Mouse (Mus musculus) retina, embryonic 14.5 days (tissue): Measurements from ENCODE around the gene Sptbn4.

Source experiments
- DNase-seq: peaks from one replicate; pipeline ENCODE4 v3.0.0-alpha.2; 2015; ENCODE audit warnings: low spot score

Gene Sptbn4

DNA sequence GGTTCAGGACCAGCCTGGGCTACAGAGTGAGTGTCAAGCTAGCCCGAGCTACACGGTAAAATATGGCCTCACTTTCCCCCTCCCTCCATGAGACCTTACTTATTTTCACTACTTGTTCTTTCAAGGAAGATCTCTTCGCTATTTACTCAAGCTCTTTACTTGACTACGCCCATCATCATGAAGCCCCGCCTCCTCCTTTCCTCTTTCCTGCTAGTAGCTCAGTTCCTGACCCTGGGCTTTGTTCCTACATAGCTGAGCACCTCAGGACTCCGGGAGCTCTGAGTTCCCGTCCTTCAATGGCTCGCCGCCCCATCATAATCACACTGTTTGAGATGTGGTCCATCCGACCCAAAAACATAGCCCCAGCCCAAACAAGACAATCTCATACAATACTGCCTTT, 14.1 kb downstream of the Sptbn4 start:
- DNase-seq: no peak

DNA sequence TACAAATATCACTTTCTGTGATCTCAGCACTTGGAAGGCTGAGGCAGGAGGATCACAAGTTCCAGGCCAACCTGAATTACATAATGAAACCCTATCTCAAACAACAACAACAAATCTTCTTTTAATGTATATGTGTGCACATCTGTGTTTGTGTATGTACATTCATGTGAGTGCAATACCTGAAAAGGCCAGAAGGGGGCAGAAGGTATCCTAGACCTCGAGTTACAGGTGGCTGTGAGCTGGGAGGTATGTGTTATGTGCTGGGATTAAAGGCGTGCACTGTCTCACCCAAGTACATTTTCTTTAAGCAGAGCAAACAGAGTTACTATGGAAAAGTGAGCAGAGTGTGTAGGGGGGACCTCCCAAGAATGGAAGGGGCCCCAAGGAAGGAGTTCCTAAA, 18.4 kb downstream of the Sptbn4 start:
- no peak for DNase-seq

DNA sequence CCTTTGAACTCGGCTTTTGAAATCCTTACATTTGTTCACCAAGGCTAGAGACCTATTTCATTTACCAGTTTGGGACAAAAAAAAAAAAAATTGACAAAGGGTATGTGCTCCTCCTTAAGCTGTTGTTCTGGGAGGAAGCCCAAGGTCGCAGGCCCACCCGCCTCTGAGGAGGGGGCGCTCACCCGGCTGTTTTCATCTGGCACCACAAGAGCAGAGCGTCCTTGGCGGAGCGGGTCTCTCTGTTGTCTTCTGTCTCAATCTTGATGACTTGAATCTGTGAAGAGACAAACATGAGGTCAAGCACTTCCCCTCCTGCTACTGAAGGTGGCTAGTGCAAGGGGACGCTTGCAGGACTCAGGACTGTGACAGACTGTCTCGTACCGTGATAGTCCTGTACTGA, 19.5 kb downstream of the Sptbn4 start:
- no peak for DNase-seq

DNA sequence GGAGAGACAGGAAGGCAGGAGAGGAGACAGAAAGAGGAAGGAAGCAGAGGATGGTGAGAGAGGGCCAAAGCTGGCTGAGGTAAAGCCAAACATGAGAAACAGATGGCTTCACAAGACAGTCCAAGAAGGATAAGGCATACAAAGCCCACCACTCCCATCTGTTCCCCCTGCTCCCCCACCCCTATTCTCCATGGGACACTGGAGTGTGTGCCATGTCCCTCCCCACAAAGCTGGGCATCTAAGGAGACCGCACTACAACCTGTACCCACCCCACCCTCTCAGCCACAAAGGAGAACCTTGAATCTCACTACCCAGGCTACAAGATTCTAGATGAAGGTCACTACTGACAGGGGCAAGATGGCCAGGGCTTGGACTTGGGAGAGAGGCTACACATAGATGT, 20.1 kb downstream of the Sptbn4 start:
- no peak for DNase-seq

DNA sequence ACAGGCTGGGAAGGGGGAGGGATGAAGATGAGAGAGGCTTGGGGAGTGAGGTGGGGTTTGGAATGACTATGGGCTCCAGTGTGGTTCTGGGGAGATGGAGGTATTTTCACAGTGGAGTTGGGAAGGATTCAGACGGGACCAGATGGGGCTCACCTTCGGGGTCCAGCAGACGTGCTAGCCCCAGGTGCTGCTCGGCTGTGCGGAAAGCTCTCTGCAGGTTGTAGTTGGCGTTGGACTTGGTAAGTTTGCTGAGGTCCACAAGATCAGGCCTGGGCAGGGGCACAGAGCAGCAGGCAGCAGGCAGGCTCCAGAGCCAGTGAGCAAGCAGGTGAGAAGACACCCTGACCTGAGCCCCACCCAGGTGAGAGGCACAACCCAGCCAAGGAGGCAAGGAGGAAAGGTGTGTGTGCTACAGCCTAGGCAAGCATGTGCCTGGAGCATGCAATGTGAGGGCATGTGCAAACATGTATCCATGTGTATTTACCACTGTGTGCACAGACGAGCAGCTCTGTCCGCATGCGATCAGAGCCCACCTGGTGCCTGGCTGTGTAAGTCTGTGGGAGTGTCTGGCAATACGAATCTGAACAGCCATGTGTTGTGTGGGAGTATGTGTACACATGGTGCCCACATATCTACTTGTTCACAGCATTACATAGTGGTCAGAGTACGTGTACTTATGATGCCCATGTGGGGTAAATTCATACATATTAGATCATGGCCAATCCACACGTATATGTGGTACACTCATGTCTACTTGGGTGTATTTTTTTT, 23.7 kb downstream of the Sptbn4 start:
- no peak for DNase-seq

DNA sequence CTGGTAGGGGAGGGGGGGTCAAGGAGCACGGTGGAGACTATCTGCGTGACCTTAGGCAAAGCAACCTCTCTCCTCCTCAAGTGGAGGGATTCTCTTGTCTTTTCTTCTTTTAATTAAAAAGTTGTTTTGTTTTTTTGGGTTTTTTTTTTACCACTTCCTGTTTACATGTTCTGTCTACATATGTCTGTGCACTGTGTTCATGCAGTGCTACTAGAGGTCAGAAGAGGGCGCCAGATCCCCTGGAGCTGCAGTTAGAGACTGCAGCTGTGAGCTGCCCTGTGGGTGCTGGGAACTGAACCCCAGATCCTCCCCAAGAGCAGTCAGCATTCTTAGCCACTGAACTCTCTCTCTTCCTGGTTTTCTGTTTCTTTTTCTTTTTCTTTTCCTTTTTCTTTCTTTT, 28.4 kb downstream of the Sptbn4 start:
- no peak for DNase-seq

DNA sequence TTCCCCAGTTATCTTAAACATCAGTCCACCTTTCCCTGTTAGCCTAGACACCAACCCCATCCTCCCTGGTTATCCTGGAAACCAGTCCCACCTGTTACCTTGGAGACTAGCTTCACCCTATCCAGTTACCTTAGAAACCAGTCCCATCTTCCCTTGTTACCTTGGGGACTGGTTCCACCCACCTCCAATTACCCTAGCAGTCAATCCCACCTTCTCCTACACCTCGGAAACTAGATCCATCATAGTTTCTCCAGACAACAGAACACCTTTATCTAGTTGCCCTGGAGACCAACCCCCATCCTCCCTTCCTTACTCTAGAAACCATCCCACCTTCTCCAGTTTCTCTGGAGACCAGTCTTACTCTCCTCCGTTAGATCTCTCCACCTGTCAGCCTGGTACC, 30.3 kb downstream of the Sptbn4 start:
- DNase-seq: no peak

DNA sequence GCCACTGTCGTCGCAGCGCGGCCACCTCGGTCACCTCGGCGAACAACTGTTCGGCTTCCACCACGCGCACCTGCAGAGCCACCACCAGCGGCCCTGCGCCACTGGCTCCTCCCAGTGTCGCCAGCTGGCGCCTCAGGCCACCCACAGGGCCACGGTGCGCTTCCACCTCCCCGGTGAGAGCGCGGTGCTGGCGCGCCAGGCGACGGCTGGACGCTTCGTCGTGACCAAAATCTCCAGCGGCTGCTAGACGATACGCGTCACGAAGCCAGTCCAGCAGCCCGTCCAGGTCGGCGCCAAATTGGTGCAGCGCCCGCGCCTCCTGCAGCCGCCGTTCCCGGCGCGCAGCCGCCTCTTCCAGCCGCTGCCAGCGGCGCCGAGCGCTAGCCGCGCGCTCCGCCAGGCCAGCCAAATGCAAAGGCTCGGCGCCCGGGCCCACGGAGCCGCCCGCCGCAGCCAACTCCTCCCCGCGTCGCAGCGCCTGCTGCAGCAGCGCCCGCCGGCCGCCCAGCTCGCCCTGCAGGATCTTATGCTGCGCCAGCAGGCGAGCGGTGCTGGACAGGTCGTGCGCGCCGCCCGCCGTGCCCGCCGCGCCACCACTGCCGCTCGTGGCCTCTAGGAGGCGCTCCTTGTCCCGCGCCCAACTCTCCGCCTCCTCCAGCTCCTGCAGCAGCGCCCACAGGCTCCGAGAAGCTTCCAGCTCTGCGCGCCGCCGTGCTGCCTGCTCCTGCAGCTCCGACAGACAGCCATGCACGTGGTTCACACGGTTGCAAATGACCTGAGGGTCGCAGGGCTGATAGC, 38.9 kb downstream of the Sptbn4 start:
- DNase-seq: peak; percentile 78

DNA sequence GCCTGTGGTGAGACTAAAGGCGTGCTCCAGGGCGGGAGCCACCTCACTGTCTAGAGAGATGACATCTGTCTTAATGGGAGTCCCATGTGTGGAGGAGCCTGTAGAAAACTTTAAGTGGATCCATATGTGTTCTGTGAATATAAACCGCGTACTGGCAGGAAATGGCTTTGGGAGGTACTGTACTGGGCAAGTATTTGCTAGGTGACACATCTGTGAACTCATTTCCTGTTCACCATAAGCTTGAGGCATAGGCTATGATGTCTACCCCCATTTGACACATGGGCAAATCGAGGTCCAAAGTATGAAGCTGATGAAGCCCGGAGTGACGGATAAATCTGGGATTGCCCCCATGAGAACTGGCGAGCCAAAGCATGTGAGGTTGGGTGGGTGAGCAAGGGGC, 39.7 kb downstream of the Sptbn4 start:
- DNase-seq: no peak

DNA sequence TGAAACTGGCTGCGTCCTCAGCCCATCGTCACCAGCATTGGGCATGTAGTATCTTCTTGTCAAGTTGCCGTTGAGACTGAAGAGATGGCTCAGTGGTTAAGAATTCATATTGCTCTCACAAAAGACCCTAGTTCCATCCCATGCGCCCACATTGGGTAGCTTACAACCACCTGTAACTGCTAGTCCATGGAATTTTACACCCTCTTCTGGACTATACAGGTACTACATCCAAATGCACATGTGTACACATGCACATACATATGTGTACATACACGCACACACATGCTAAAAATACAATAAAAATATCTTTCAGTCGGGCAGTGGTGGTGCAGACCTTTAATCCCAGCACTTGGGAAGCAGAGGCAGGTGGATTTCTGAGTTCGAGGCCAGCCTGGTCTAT, 41.0 kb downstream of the Sptbn4 start:
- DNase-seq: peak; percentile 35

DNA sequence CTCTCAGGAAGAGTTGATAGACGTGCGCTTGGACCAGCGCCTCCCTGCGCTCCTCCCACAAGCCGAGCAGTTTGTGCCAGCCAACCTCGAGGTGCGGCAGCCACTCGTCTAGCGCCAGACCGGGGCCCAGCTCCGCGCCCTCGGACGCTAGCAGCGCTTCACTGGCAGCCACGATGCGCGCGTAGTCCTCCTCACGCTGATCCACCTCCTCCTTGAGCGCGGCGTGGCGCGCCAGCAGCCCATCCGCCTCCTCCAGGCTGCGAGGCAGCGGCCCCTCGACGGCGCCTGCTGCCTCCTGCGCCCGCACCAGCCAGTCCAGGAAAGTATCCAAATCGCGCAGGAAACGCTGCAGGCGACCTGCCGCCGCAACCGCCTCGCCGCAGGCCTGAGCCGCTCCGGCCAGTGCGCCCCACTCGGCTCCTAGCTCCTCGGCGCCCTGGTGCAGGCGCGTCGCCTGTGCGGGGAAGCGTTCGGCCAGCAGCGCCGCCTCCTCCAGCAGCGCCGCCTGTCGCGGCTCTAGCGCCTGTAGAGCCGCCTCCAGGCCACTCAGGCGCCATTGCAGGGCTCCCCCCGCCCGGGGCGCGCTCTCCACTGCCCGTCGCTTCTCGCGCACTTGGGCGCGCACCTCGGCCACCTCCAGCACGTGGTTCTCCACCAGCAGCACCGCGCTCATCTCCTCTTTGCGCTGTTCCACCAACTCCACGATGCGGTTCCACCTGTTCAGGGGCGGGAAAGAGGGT, 43.1 kb downstream of the Sptbn4 start:
- no peak for DNase-seq

DNA sequence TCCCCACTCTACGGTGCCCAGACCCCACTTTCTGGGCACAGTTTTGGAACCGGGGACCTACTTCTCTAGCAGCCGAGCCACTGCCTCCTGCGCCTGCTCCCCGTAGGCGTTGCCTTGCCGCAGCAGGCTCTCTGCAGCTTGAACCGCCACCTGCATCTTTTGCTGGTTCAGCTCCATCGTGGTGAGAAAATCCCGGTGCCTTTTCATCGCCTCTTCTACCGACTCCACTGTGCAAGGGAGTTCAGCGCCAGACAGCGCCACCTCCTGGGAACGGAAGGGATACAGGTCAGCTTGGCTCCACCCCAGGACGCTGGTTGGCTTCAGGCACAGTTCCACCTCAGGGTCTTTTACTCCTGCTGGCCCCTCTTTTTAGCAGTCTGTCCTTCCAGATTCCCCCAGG, 44.8 kb downstream of the Sptbn4 start:
- peak; percentile 77 for DNase-seq

DNA sequence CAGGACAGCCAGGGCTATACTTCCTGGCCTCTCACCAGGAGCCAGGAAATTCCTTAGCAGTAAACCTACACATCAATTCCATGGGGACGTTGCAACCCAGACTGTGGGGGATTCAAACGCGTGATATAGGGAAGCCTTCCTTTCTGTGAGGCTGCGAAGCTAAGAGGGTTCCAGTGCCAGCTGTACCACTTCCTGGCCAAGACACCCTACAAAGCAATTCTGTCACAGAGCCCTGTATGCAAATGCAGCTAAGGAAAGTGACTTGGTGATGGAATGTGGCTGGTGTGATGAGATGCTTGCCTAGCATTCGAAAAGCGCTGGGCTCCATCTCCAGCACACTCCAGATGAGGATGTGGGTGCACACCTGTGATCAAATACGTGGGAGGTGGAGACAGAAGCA, 46.9 kb downstream of the Sptbn4 start:
- DNase-seq: no peak

DNA sequence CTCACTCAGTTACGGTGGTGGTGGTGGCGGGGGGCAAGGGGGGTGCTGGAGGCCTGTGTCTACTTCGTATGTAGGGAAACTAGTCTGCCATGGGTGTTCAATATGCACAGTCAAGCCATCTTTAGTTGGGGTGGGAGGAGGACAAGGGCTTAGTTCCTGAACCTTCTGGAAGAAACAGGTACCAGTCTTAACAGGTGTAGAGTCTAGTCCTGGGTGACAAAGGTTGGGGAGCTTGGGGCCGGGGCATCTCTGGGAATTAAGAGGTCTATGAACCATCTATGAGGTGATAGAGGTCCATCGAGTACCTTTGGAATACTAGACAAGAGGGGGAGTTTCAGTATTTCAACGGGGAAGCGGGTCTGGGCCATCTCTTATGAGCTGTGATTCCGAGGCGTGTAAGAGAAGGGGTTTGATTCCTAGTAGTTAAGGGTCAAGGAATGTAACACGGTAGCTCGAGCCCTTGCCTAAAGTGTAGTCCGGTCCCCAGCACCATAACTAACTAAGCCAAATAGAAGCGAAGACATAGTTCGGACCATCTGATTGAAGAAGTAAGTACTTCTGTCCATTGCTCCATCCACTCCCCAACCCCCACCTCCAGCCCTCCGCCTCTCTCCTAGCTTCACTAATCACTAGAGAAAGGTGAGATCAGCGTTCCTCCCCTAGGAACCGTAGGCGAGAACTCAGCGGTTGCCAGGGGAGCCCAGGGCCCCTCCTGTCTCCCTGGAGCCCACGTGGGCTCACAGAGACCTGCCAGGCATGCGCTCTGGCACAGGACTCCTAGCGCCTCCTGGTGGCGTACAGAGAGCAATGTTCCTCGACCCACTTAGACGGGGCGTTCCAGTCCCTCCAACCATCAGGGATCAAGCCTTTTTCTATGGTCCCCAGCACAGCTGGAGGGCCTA, 50.2 kb downstream of the Sptbn4 start:
- DNase-seq: peak; percentile 78

DNA sequence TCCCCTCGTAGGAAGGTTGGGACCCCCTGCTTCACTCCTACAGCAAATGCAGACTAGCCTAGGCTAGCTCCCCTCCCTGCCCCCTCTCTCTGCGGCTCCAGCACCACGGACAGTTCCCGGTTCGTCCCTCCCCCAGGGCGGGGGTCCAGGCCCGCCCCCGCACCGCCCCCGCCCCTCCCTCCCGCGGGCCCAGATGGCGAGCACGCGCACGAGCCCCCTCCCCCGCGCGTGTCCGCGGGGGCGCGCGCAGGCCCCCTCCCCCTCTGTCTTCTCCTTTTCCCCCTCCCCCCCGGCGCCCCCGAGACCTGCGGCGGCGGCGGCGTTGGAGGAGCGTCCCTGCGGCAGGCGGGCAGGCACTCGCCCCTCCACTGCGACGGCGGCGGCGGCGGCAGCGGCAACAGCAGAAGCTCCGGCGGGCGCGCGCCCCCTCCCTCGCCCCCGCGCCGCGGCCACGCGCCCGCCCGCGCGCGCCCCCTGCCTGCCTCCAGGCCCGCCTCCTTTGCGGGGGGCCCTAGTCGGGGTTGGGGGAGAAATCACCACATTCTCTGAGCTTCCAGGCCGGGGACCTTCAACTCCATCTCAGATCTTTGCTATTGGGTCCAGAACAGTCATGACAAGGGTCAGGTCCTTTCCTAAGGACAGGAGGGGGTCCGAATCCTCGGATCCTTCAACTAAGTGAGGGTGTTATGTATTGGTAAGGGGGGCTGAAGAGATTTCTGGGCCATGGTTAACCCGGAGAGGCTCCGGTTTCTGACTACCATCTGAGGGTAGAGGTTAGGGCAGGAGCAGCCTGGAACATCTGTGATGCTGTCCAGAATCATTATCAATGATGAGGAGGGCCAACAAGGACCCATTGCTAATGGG, 51.1 kb downstream of the Sptbn4 start:
- peak; percentile 49 for DNase-seq

DNA sequence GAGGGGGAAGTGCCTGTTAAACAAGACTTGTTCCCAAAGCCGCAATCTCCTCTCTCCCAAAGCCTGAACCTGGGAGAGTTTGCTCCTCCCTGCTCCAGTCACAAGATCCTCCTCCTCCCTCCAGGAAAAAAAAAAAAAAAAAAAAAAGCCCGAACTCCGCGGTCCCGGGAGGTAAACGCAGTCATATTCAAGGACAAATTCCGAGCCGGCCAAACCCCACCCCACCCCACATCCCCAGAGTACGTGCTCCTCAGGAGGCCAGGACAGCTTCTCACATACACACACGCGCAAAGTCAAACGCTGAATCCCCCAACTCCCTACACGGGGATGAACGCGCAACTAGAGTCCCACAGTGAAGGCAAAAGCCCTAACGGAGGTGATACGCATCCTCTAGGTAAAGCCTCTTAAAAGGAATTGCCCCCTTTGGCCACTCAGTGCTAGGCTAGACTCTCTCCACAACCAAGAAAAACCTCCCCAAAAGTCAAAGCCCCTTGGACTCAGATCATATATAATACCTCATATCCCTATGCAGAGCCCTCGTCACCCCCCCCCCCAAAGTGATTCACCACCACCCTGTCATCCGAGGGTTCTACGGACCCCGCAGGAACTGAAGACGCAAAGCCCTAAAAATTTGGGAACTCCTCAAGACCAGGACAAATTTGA, 51.8 kb downstream of the Sptbn4 start:
- no peak for DNase-seq

DNA sequence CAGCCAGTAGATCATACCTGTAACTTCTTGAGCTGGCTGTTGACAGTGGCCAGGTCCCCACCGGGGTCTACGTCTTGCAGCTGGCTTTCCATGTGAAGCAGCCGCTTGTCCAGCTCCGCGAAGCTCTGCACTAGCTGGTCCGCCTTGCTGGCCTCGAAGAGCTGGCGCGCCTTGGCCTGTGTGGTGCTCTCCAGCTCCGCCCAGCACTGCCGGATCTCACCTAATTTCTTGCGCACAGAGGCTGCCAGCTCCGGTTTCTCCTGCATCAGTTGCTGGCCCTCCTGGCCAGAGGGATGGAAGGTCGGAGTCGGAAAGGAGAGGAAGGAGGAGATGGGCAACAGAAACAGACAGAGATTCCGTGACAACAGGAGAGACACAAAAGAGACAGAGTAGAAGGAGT, 56.1 kb downstream of the Sptbn4 start:
- no peak for DNase-seq

DNA sequence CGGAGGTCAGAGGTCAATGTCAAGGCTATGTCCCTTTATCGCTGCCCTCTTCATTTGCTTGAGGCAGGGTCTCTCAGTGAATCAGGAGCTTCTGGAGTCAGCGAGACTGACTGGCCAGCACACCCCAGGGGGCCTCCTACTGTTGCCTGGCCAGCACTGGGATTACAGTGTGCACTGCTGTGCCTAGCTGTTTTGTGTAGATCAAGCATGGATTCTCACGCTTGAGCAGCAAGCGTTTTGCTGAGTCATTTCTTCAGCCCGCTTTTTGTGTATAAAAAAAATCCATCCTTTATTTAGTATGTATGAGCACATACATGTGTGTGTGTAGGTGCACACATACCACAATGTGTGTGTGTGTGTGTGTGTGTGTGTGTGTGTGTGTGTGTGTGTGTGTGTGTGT, 58.3 kb downstream of the Sptbn4 start:
- no peak for DNase-seq

DNA sequence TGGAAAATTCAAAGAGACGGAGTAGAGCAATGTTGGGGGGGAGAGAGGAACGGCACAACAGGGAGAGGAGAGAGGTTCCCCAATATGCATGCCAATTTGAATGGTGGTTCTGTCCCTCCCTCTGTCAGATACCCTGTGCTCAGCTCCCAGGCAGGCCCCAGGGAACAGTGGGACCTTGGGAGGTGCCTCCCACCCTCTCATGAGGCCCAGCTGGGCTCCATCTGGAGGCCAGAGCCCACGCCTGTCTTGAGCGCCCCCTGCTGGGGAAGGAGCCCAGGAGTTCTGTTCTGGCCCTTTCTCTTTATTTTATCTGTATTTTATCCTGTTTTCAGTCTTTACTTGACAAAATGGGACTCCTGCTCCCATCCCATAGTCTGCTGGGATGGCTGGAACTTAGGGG, 62.8 kb downstream of the Sptbn4 start:
- DNase-seq: peak; percentile 80

DNA sequence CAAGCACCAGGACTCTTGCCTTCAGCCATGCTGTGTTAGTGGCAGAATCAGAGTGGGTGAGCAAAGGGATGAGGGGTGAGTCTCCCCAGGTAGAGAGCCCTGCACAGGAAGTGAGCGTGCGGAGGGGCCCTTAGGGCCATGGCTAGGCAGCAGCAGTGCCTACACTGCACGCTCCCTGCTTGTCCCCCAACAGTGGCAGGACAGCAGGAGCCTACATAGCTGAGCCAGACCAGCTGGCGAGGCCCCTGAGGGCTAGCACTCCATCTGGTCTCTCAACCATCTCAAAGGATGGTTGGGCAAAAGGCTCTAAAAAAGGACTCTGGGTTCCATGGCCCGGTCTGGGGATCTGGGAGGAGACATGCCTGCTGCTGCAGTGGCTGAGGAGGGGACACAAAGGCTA, 63.4 kb downstream of the Sptbn4 start:
- DNase-seq: no peak
